In genomic region chr1:26686842-26687760, GRCm38 (mm10) we compare ENCODE assay signal across 8 mouse cellular contexts. TPM values are rescaled to one million over a fixed set of nuclear protein-coding genes. Genes with fewer than 3 reads are reported as not detected.
A peak's percentile ranks its signal among the peaks of the same experiment; 100 is the strongest.
DNase-seq lines count a peak whose midpoint lies in the region; ATAC-seq lines count a peak whose summit lies in the region.

4931408C20Rik (minus strand) TSS chr1:26687460.

- H3K4me1 ChIP-seq in limb, embryonic 10.5 days = no peaks in the 10 kb centered on the region
- H3K4me1 ChIP-seq in midbrain, embryonic 10.5 days = no peaks in the 10 kb centered on the region
- H3K4me1 ChIP-seq in stomach, embryonic 15.5 days = no peaks in the 10 kb centered on the region

- no peaks in the 10 kb centered on the region for H3K9me3 ChIP-seq in limb, embryonic 10.5 days (replicated peaks)
- no peaks in the 10 kb centered on the region for H3K9me3 ChIP-seq in midbrain, embryonic 10.5 days (replicated peaks)
- H3K9me3 ChIP-seq in stomach, embryonic 15.5 days = no peaks in the 10 kb centered on the region

- no peak within 1 kb of the TSS for H3K4me3 ChIP-seq in limb, embryonic 10.5 days
- no peak within 1 kb of the TSS for H3K4me3 ChIP-seq in midbrain, embryonic 10.5 days
- H3K4me3 ChIP-seq in stomach, embryonic 15.5 days (replicated peaks) = no peak within 1 kb of the TSS

- H3K27ac ChIP-seq in limb, embryonic 10.5 days = no peak within 1 kb of the TSS
- H3K27ac ChIP-seq in midbrain, embryonic 10.5 days (replicated peaks) = no peak within 1 kb of the TSS
- no peak within 1 kb of the TSS for H3K27ac ChIP-seq in stomach, embryonic 15.5 days

- DNase-seq in layer of hippocampus, adult 11-12 months (ENCODE audit: low spot score) = peak; percentile 22
- no peak for DNase-seq in layer of hippocampus, postnatal 36 days
- DNase-seq in embryo, embryonic 10.5 days (ENCODE audit: low spot score) = peak; percentile 43
- DNase-seq in gastrocnemius, postnatal 4 days (ENCODE audit: low spot score in 2 of 2) = peak; percentile 26 to 41
- peak; percentile 40 for DNase-seq in limb, embryonic 10.5 days (ENCODE audit: low spot score)
- peak; percentile 28 for DNase-seq in midbrain, embryonic 10.5 days (ENCODE audit: low spot score)

- peak; percentile 37 for ATAC-seq in inflammation-experienced regulatory T-cells, adult 6 months
- ATAC-seq in stomach, embryonic 15.5 days (ENCODE audit: insufficient read depth, low FRiP score, low read depth) = peak; percentile 80

- H3K4me2 ChIP-seq in stomach, embryonic 15.5 days = no peak within 1 kb of the TSS

- no peak within 1 kb of the TSS for H3K9ac ChIP-seq in stomach, embryonic 15.5 days

- WGBS in limb, embryonic 10.5 days = 36% methylated on average over 1 of the region's 1 CpGs
- 50% methylated on average over 1 of the region's 1 CpGs for WGBS in midbrain, embryonic 10.5 days
- 27% methylated on average over 1 of the region's 1 CpGs for WGBS in stomach, embryonic 15.5 days

- H3K36me3 ChIP-seq in limb, embryonic 10.5 days = no peaks in the 10 kb centered on the region
- no peaks in the 10 kb centered on the region for H3K36me3 ChIP-seq in midbrain, embryonic 10.5 days
- H3K36me3 ChIP-seq in stomach, embryonic 15.5 days = no peaks in the 10 kb centered on the region

- no peaks in the 10 kb centered on the region for H3K27me3 ChIP-seq in limb, embryonic 10.5 days (ENCODE audit: low read depth, poor library complexity, severe bottlenecking)
- no peaks in the 10 kb centered on the region for H3K27me3 ChIP-seq in midbrain, embryonic 10.5 days (ENCODE audit: low read depth, poor library complexity, severe bottlenecking)
- H3K27me3 ChIP-seq in stomach, embryonic 15.5 days (replicated peaks) = no peaks in the 10 kb centered on the region

RNA-seq across cellular contexts. Expression of gene 4931408C20Rik, which starts in this region (rescaled TPM):
- not detected for total RNA-seq in layer of hippocampus, postnatal 36 days (2021)
- not detected for total RNA-seq in gastrocnemius, postnatal 4 days (2021)
- polyA plus RNA-seq in inflammation-experienced regulatory T-cells, adult 6 months (2017; shearing (Covaris generic)) = not detected
- polyA plus RNA-seq in limb, embryonic 10.5 days (2016; fragmentation: Nextera tagmentation; extraction: Ambion mirVana) = not detected in 2 replicates
- not detected in 2 replicates for polyA plus RNA-seq in midbrain, embryonic 10.5 days (2016; fragmentation: Nextera tagmentation; extraction: Ambion mirVana)
- polyA plus RNA-seq in stomach, embryonic 15.5 days (2015; fragmentation: Nextera tagmentation; extraction: Ambion mirVana) = not detected in 2 replicates

Comparison
In these comparisons a context has a peak if more than half of its experiments do, and no peak if none do; other contexts are left out.
1. DNase-seq: peak in layer of hippocampus, adult 11-12 months (single experiment) and embryo, embryonic 10.5 days (single experiment); none in layer of hippocampus, postnatal 36 days (0 of 2).
2. Peak in DNase-seq in gastrocnemius, postnatal 4 days; RNA of the gene not detected or under 1 TPM.
3. Peak in ATAC-seq in inflammation-experienced regulatory T-cells, adult 6 months; RNA of the gene not detected or under 1 TPM.
4. Peak in DNase-seq in limb, embryonic 10.5 days; RNA of the gene not detected or under 1 TPM.
5. Peak in DNase-seq in midbrain, embryonic 10.5 days; RNA of the gene not detected or under 1 TPM.
6. Peak in ATAC-seq in stomach, embryonic 15.5 days; RNA of the gene not detected or under 1 TPM.